Mouse (Mus musculus) gastrocnemius, adult 2 months (tissue): ENCODE data around the gene Fabp6. TPM values are rescaled to one million over a fixed set of nuclear protein-coding genes. Genes with fewer than 3 reads are reported as not detected.

Experiments
- DNase-seq: peaks from one replicate; pipeline ENCODE4 v3.0.0; 2022
- H3K27ac ChIP-seq: fragments of 200-600 bp; 2 replicates; pipeline ENCODE4 v1.8.1; 2022; ENCODE audit warnings: mild to moderate bottlenecking
- H3K4me3 ChIP-seq: fragments of 200-600 bp; 2 replicates; pipeline ENCODE4 v1.8.1; 2022; ENCODE audit warnings: mild to moderate bottlenecking, moderate library complexity
- CTCF ChIP-seq: fragments of 200-600 bp; IDR thresholded peaks from 2 replicates; pipeline ENCODE4 v1.8.1; 2022; ENCODE audit warnings: antibody characterized with exemption, mild to moderate bottlenecking, moderate library complexity
- intact Hi-C: fragments of 180-260 bp; cut with DNase I; formaldehyde crosslinking; loops from one replicate; pipeline ENCODE4 v1.15.1; 2025
- total RNA-seq, 2 experiments: library from RNA; stranded (reverse); gene quantifications; 2 replicates each; pipeline ENCODE4 v1.2.3; 2021

Gene Fabp6
- total RNA-seq, 2 experiments from 2014 or later, result not detected

DNA sequence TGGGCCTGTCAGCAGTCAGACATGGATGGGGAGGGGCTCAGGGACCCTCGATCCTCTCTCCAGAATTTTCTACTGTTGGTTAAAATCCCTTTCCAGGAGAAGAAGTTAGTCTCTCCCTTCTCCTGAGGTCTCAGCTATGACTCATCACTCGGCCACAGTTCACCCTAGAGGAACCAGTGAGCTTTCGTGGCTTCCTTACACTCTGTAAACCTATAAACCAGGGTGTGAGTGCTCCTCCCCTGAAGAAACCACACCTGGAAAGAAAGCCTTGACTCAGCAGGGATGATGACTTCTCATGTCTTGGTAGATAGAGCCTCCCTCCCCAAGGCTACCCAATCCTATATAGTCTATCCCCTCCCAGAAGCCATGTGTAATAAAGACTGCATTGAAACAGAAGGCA, 49.6 kb downstream of the Fabp6 start:
- intact Hi-C loops, result no loop called here
- no peak overlapping the region for H3K27ac ChIP-seq
- no peak overlapping the region for H3K4me3 ChIP-seq
- DNase-seq, result no peak
- no peak for TF ChIP-seq CTCF

DNA sequence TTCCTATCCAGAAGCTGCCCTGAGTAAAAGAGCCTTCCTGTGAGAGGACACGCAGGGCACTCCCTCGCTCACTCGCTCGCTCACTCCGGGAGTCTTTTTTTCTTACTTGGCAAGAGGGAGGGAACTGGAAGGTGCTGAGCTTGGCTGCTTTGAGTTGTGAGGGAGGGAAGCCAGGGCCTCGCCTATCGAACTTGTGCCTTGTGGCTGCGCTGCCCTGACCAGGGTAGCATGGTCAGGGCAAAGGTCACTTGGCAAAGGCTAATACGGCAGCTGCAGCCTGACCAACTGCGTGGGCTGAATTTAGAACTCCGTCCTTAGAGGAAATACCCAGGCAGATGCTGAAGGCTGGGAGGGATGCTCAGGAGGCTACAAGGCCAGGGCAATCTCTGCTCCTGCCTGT, 51.6 kb downstream of the Fabp6 start:
- intact Hi-C loops, result no loop called here
- DNase-seq, result peak; percentile 76
- H3K4me3 ChIP-seq, result no peak overlapping the region
- no peak for TF ChIP-seq CTCF
- H3K27ac ChIP-seq, result no peak overlapping the region

DNA sequence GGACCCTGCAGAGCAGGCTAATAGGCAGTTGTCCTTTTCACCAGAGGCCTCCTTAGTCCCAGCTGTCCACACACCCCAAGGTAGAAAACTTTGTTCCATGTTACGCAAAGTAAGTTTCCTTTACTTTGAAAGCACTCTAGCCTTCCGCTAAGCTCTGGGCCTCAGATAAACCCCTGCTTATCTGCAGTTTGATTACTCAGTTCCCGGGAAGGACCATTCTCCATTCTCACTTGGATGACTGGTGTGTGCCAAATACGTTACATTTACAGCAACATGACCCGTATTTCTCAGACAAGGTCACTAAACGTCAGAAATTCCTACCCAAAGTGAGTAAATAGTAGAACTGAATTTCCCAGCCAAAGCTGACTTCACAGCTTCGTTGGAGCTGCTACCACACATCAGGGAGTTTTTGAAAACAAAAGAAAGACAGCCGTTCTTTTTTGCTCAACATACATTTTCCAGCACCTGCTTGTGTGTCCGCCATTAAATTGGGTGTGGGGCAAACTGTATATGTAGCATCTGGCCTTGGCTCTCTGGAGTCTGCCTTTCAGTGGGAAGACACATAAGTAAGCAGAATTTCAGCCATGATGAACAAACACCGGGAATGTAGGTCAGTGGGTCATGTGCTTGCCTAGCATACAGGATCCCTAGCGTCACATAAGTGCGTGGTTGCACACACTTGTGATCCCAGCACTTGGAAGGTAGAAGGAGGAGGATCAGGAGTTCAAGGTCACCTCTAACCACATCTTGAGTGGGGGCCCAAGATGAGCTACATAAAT, 52.5 kb downstream of the Fabp6 start:
- no peak overlapping the region for H3K27ac ChIP-seq
- no peak for DNase-seq
- TF ChIP-seq CTCF, result no peak
- no peak overlapping the region for H3K4me3 ChIP-seq
- intact Hi-C loops, result no loop called here

DNA sequence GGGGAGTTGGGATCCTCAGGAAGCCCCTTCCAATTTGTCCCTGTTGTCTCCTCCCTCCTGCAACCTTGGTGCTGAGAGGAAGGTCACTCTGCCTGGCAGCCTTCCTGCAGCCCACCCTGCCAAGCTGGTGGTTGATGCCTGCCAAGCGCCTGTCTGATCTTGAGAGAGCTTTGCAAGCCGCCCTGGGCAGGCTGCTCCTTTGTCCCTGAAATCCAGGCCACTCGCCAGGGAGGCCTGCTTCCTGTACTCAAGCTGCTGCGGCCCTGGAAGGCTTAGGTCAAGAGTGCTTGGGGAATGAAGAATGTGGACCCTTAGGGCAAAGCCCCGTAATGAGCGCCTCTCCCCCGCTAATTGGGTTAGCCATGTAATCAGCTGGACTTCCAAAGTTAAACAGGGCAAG, 53.2 kb downstream of the Fabp6 start:
- H3K27ac ChIP-seq, result no peak overlapping the region
- no peak overlapping the region for H3K4me3 ChIP-seq
- TF ChIP-seq CTCF, result no peak
- DNase-seq, result no peak
- intact Hi-C loops, result no loop called here

DNA sequence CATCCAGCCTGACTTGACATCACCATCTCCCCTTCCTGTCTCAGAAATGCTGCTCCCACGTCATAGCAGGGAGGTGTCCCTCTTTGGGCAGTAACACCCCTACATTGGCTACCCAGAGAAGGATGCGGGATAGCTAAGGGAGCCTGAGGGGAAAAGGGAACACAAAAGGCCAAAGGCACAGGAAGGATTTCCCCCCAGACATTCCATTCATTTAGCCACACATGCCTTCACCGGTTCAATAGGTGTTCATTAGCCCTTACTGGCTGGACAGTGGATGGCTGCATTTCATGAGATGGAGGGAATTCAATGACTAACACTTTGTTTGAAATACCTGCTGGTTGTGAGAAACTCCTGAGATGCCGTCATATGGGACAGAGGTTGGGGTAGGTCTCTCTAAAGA, 54.7 kb downstream of the Fabp6 start:
- no peak for DNase-seq
- Histone ChIP-seq H3K27ac (no peak overlapping the region), H3K4me3 (no peak overlapping the region)
- intact Hi-C loops, result no loop called here
- TF ChIP-seq CTCF, result no peak

Other genes starting within 250 kb of the Fabp6 start
- 10 to 100 TPM; 45.0 to 60.9 TPM for gene Pttg1, start 175.3 kb downstream of the Fabp6 start, total RNA-seq
- 10 to 100 TPM; 33.1 to 35.7 TPM for gene Slu7, start 167.8 kb downstream of the Fabp6 start, total RNA-seq
- 1 to 10 TPM; 1.8 to 3.6 TPM for gene C1qtnf2, start 127.3 kb downstream of the Fabp6 start, total RNA-seq
- gene Ccnjl, start 72.8 kb downstream of the Fabp6 start, total RNA-seq, result under 1 TPM in 1 of 2 experiments, not detected in 1; 0.33 TPM
- gene 4933415A04Rik, start 14.5 kb downstream of the Fabp6 start, total RNA-seq, result not detected
- 10 to 100 TPM; 16.0 to 17.9 TPM for gene Pwwp2a, start 80.5 kb upstream of the Fabp6 start, total RNA-seq
- gene Ttc1, start 146.5 kb upstream of the Fabp6 start, total RNA-seq, result 10 to 100 TPM; 57.7 to 68.8 TPM